Mouse (Mus musculus): ENCODE data around the gene Ncf4. TPM values are rescaled to one million over a fixed set of nuclear protein-coding genes. Genes with fewer than 3 reads are reported as not detected.

Ncf4 gene
- total RNA-seq, 1 experiment: 0.31 TPM

DNA sequence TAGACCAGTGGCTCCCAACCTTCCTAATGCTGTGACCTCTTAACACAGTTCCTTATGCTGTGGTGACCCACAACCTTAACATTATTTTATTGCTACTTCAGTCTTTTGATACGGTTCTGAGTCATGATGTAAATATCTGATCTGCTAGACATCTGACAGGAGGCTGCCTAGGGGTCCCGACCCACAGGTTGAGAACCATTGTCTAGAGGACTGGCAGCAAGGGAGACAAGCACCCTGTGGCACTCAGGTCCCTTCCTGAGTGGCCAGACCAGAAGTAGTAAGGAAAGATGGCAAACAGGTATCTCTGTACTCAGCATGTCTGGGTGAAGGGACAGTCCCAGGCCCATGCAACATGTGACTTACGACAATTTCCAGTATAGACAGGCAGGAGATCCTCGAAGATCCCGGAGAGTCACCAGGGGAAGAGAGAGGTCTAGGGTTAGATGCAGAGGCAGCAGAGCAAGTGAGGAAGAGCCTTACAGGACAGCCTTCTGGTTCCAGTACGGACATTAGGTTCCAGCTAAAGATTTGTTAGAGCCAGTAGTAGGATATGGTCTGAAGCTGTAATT, 59.1 kb downstream of the Ncf4 start:
- in situ Hi-C loops (cut with MboI; ENCODE audit: low sequenced_read_pairs in 2 of 2, unreplicated experiment in 2 of 2): no loop called here
- no peak for DNase-seq (ENCODE audit: low read depth, low spot score)
- H3K4me3 ChIP-seq (ENCODE audit: insufficient read depth in 1 of 2, low read depth in 1 of 2, low read length in 2 of 2, poor library complexity in 1 of 2, severe bottlenecking in 1 of 2): no peak overlapping the region
- H3K9me3 ChIP-seq (ENCODE audit: control insufficient read depth, insufficient read depth, low read depth, low read length): no peaks in the 10 kb centered on the region
- no peak overlapping the region for H3K27ac ChIP-seq (ENCODE audit: insufficient read depth, low read depth, low read length, poor library complexity, severe bottlenecking)
- no peak overlapping the region for H3K9ac ChIP-seq (ENCODE audit: insufficient read depth, low read depth, low read length, poor library complexity, severe bottlenecking)
- no peaks in the 10 kb centered on the region for H3K36me3 ChIP-seq (ENCODE audit: control insufficient read depth, insufficient read depth, low read length, poor library complexity, severe bottlenecking)
- no peak for TF ChIP-seq MAFK (IDR thresholded peaks at IDR 0.05; ENCODE audit: insufficient read depth, low read depth, low read length)
- peak; percentile 84 for TF ChIP-seq CHD2 (IDR thresholded peaks at IDR 0.05; ENCODE audit: low read depth, low read length)
- H3K4me1 ChIP-seq (ENCODE audit: control insufficient read depth in 2 of 2, insufficient read depth in 2 of 2, low read length in 2 of 2, poor library complexity in 1 of 2): no peaks in the 10 kb centered on the region

- H3K9me3 ChIP-seq (ENCODE audit: control insufficient read depth, insufficient read depth, low read depth, low read length): no peaks in the 10 kb centered on the region
- no peak for DNase-seq (ENCODE audit: low read depth, low spot score)
- no peak within 1 kb of the TSS for H3K9ac ChIP-seq (ENCODE audit: insufficient read depth, low read depth, low read length, poor library complexity, severe bottlenecking)
- no peak within 1 kb of the TSS for H3K4me3 ChIP-seq (ENCODE audit: insufficient read depth in 1 of 2, low read depth in 1 of 2, low read length in 2 of 2, poor library complexity in 1 of 2, severe bottlenecking in 1 of 2)
- no peaks in the 10 kb centered on the region for H3K4me1 ChIP-seq (ENCODE audit: control insufficient read depth in 2 of 2, insufficient read depth in 2 of 2, low read length in 2 of 2, poor library complexity in 1 of 2)
- H3K27ac ChIP-seq (ENCODE audit: insufficient read depth, low read depth, low read length, poor library complexity, severe bottlenecking): no peak within 1 kb of the TSS
- TF ChIP-seq ZC3H11A (IDR thresholded peaks at IDR 0.05; ENCODE audit: borderline replicate concordance, low read depth, low read length): no peak
- TF ChIP-seq ZNF384 (IDR thresholded peaks at IDR 0.05; ENCODE audit: low read depth, low read length): no peak
- no peak for TF ChIP-seq MAFK (IDR thresholded peaks at IDR 0.05; ENCODE audit: insufficient read depth, low read depth, low read length)
- TF ChIP-seq CHD2 (IDR thresholded peaks at IDR 0.05; ENCODE audit: low read depth, low read length): no peak
- no peak for TF ChIP-seq HCFC1 (IDR thresholded peaks at IDR 0.05; ENCODE audit: borderline replicate concordance, insufficient read depth, low read length)
- no peaks in the 10 kb centered on the region for H3K36me3 ChIP-seq (ENCODE audit: control insufficient read depth, insufficient read depth, low read length, poor library complexity, severe bottlenecking)
- in situ Hi-C loops (cut with MboI; ENCODE audit: low sequenced_read_pairs in 2 of 2, unreplicated experiment in 2 of 2): no loop called here
Measured at GRCm38 (mm10) chr15:78305341-78305933, 60.8 kb downstream of the Ncf4 start, which contains the start of gene Csf2rb2. Csf2rb2 (minus strand) TSS chr15:78305721.

DNA sequence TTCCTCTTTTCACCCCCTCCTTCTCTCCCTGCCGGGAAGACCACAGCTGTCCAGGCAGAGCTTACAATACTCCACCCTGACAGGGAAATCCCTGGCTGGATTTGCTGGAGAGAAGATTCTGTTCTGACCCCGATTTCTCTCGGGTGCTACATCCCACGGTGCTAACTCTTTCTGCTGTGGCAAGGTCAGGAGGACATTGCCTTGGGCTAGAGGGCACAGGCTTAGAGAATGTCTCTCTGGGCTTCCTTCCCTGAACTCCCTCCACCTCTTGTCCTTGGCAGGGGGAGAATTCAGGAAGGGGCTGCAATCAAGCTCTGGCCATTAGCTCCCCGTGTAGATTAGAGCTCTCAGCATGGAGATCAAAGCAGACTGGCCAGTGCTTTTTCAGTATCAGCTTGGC, 65.3 kb downstream of the Ncf4 start:
- no peak for DNase-seq (ENCODE audit: low read depth, low spot score)
- Histone ChIP-seq H3K36me3 (ENCODE audit: control insufficient read depth, insufficient read depth, low read length, poor library complexity, severe bottlenecking) (no peaks in the 10 kb centered on the region), H3K9ac (ENCODE audit: insufficient read depth, low read depth, low read length, poor library complexity, severe bottlenecking) (no peak overlapping the region), H3K4me3 (ENCODE audit: insufficient read depth in 1 of 2, low read depth in 1 of 2, low read length in 2 of 2, poor library complexity in 1 of 2, severe bottlenecking in 1 of 2) (no peak overlapping the region), H3K9me3 (ENCODE audit: control insufficient read depth, insufficient read depth, low read depth, low read length) (no peaks in the 10 kb centered on the region), H3K27ac (ENCODE audit: insufficient read depth, low read depth, low read length, poor library complexity, severe bottlenecking) (no peak overlapping the region), H3K4me1 (ENCODE audit: control insufficient read depth in 2 of 2, insufficient read depth in 2 of 2, low read length in 2 of 2, poor library complexity in 1 of 2) (no peaks in the 10 kb centered on the region)
- no peak for TF ChIP-seq HCFC1 (IDR thresholded peaks at IDR 0.05; ENCODE audit: borderline replicate concordance, insufficient read depth, low read length)
- TF ChIP-seq ZNF384 (IDR thresholded peaks at IDR 0.05; ENCODE audit: low read depth, low read length): no peak
- TF ChIP-seq MAFK (IDR thresholded peaks at IDR 0.05; ENCODE audit: insufficient read depth, low read depth, low read length): no peak
- TF ChIP-seq ZC3H11A (IDR thresholded peaks at IDR 0.05; ENCODE audit: borderline replicate concordance, low read depth, low read length): no peak
- no peak for TF ChIP-seq CHD2 (IDR thresholded peaks at IDR 0.05; ENCODE audit: low read depth, low read length)
- in situ Hi-C loops (cut with MboI; ENCODE audit: low sequenced_read_pairs in 2 of 2, unreplicated experiment in 2 of 2): no loop called here

DNA sequence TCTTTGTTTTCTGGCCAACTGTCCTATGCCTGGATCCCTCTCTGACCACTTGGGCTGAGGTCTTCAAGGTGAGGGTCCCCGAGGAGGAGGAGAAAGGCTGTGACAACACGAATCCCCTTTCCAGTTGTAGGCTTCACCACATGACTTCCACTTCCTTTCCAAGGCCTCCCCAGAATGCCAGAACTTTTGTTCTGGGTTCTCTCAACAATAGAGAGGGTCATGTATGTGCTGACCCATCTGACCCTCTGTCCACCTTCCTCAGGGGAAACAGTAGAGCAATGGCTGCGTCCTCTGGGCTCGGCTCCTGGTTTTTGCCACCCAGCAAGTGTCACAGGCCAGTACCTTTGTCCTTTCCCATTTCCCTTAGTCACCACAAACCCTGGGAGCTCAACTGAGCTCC, 66.4 kb downstream of the Ncf4 start:
- no peaks in the 10 kb centered on the region for H3K36me3 ChIP-seq (ENCODE audit: control insufficient read depth, insufficient read depth, low read length, poor library complexity, severe bottlenecking)
- no peaks in the 10 kb centered on the region for H3K4me1 ChIP-seq (ENCODE audit: control insufficient read depth in 2 of 2, insufficient read depth in 2 of 2, low read length in 2 of 2, poor library complexity in 1 of 2)
- H3K9me3 ChIP-seq (ENCODE audit: control insufficient read depth, insufficient read depth, low read depth, low read length): no peaks in the 10 kb centered on the region
- H3K27ac ChIP-seq (ENCODE audit: insufficient read depth, low read depth, low read length, poor library complexity, severe bottlenecking): no peak overlapping the region
- H3K4me3 ChIP-seq (ENCODE audit: insufficient read depth in 1 of 2, low read depth in 1 of 2, low read length in 2 of 2, poor library complexity in 1 of 2, severe bottlenecking in 1 of 2): no peak overlapping the region
- no peak for DNase-seq (ENCODE audit: low read depth, low spot score)
- TF ChIP-seq HCFC1 (IDR thresholded peaks at IDR 0.05; ENCODE audit: borderline replicate concordance, insufficient read depth, low read length) (no peak), CHD2 (IDR thresholded peaks at IDR 0.05; ENCODE audit: low read depth, low read length) (no peak), MAFK (IDR thresholded peaks at IDR 0.05; ENCODE audit: insufficient read depth, low read depth, low read length) (no peak), ZC3H11A (IDR thresholded peaks at IDR 0.05; ENCODE audit: borderline replicate concordance, low read depth, low read length) (no peak), ZNF384 (IDR thresholded peaks at IDR 0.05; ENCODE audit: low read depth, low read length) (no peak)
- H3K9ac ChIP-seq (ENCODE audit: insufficient read depth, low read depth, low read length, poor library complexity, severe bottlenecking): no peak overlapping the region
- in situ Hi-C loops (cut with MboI; ENCODE audit: low sequenced_read_pairs in 2 of 2, unreplicated experiment in 2 of 2): no loop called here

Other genes with a start within 250 kb of the Ncf4 start
- not detected in 2 replicates for gene Cacng2, start 124.8 kb upstream of the Ncf4 start, total RNA-seq (2012; rRNA removed)
- 12.6 and 12.8 TPM in 2 replicates for gene Ift27, start 70.7 kb upstream of the Ncf4 start, total RNA-seq (2012; rRNA removed)
- gene Pvalb, start 38.4 kb upstream of the Ncf4 start, total RNA-seq (2012; rRNA removed): not detected in 2 replicates
- 0.09 TPM in 1 of 2 replicates, not detected in the other for gene Csf2rb2, start 60.9 kb downstream of the Ncf4 start, total RNA-seq (2012; rRNA removed)
- 0.05 and 1.1 TPM in 2 replicates for gene Csf2rb, start 81.0 kb downstream of the Ncf4 start, total RNA-seq (2012; rRNA removed)
- gene Tex33, start 151.1 kb downstream of the Ncf4 start, total RNA-seq (2012; rRNA removed): not detected in 2 replicates
- gene Tst, start 161.1 kb downstream of the Ncf4 start, total RNA-seq (2012; rRNA removed): 14.9 and 22.4 TPM in 2 replicates
- gene Mpst, start 161.6 kb downstream of the Ncf4 start, total RNA-seq (2012; rRNA removed): 15.1 and 18.8 TPM in 2 replicates
- 24.7 and 28.0 TPM in 2 replicates for gene Kctd17, start 183.8 kb downstream of the Ncf4 start, total RNA-seq (2012; rRNA removed)
- gene Tmprss6, start 223.8 kb downstream of the Ncf4 start, total RNA-seq (2012; rRNA removed): 0.49 and 0.63 TPM in 2 replicates